Mouse (Mus musculus) forebrain, embryonic 15.5 days (tissue): ENCODE results near the gene Mfsd14a. TPM values are rescaled to one million over a fixed set of nuclear protein-coding genes. Genes with fewer than 3 reads are reported as not detected.
A peak's percentile ranks its signal among the peaks of the same experiment; 100 is the strongest.
"Not testable (repeated sequence)": the region's sequence is repeated elsewhere in the genome, so short reads cannot be mapped to it uniquely, and the experiment has no call there.

ENCODE experiments used
- ATAC-seq: fragments of 200-750 bp; cut with Nextera tagmentation; replicated peaks from 2 replicates; pipeline ENCODE4 v1.8.0; 2017; ENCODE audit warnings: mild to moderate bottlenecking, moderate TSS enrichment, moderate library complexity
- H3K27ac ChIP-seq: fragments of 300-500 bp; sonication (generic); replicated peaks from 2 replicates; pipeline ENCODE4 v1.5.1; 2015; ENCODE audit warnings: mild to moderate bottlenecking, inconsistent platforms
- H3K27me3 ChIP-seq: fragments of 300-500 bp; sonication (generic); 2 replicates; pipeline ENCODE4 v1.6.1; 2015; ENCODE audit warnings: inconsistent platforms
- H3K36me3 ChIP-seq: fragments of 300-500 bp; sonication (generic); 2 replicates; pipeline ENCODE4 v1.6.1; 2015; ENCODE audit warnings: mild to moderate bottlenecking, inconsistent platforms
- H3K4me1 ChIP-seq: fragments of 300-500 bp; sonication (generic); 2 replicates; pipeline ENCODE4 v1.6.1; 2015; ENCODE audit warnings: inconsistent platforms
- H3K4me2 ChIP-seq: fragments of 300-500 bp; sonication (generic); replicated peaks from 2 replicates; pipeline ENCODE4 v1.6.1; 2015; ENCODE audit warnings: mild to moderate bottlenecking, inconsistent platforms
- H3K4me3 ChIP-seq: fragments of 300-500 bp; sonication (generic); 2 replicates; pipeline ENCODE4 v1.5.1; 2015; ENCODE audit warnings: mild to moderate bottlenecking, inconsistent platforms
- H3K9ac ChIP-seq: fragments of 300-500 bp; sonication (generic); replicated peaks from 2 replicates; pipeline ENCODE4 v1.6.1; 2015; ENCODE audit warnings: mild to moderate bottlenecking, inconsistent platforms
- H3K9me3 ChIP-seq: fragments of 300-500 bp; sonication (generic); 2 replicates; pipeline ENCODE4 v1.6.1; 2016; ENCODE audit warnings: inconsistent platforms
- WGBS: fragments of 180-500 bp; shearing (Covaris S2); methylation state at CpG from one replicate; pipeline ENCODE4 v1.1.7; 2015; ENCODE audit warnings: mixed read lengths; 5-methylcytosine and 5-hydroxymethylcytosine counted together
- polyA plus RNA-seq: library from polyadenylated mRNA; unstranded; fragments of >200 nt; fragmentation: Nextera tagmentation; extraction: Ambion mirVana; gene quantifications from 2 replicates; pipeline ENCODE4 v1.2.1, GENCODE M21; 2015

Gene Mfsd14a
- polyA plus RNA-seq, 1 experiment from 2014 or later = 73.8 TPM

GRCm38 (mm10) chr3:116664281-116664680, 1.8 kb upstream of the Mfsd14a start:
- 94% methylated on average over 9 of the region's 9 CpGs for WGBS
- not testable (repeated sequence) for H3K4me2 ChIP-seq, H3K9me3 ChIP-seq, H3K4me3 ChIP-seq, H3K27ac ChIP-seq, H3K9ac ChIP-seq, H3K36me3 ChIP-seq, H3K27me3 ChIP-seq, ATAC-seq
- H3K4me1 ChIP-seq = peaks cover 26% of the 10 kb centered on the region

DNA sequence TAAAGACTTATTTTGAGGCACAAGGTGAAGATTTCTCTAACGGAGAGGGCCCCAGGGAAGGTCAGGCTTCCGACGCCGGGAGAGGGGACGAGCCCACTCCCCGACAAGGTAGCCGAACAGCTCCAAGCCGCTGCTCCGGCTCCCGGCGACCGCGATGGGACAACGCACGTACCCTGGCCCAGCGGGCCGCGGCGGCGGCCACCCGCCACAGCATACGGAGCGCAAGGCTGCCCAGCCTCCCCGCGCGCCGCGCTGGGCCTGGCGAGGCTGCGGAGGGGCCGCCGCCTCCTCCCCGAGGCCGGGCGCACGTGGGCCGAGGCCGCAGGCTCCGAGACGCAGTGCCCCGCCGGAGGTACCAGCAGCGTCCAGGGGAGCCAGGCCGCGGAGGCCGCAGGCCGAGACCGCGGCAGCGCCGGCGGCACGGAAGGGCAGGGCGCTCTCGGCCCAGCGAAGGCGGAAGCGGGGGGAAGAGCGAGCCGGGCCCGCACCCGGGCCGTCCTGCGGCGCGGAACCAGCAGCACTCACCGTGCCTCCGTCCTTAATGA, 535 bp downstream of the Mfsd14a start:
- H3K4me2 ChIP-seq = peak overlapping the region; percentile 55
- peak overlapping the region; percentile 73 for H3K9ac ChIP-seq
- peak overlapping the region; percentile 89 for H3K27ac ChIP-seq
- no peaks in the 10 kb centered on the region for H3K9me3 ChIP-seq
- H3K4me1 ChIP-seq = peaks cover 43% of the 10 kb centered on the region
- peak overlapping the region; percentile 70 for H3K4me3 ChIP-seq
- H3K36me3 ChIP-seq = no peaks in the 10 kb centered on the region
- ATAC-seq = peak; percentile 90
- under 1% methylated on average over 58 of the region's 68 CpGs for WGBS
- H3K27me3 ChIP-seq = no peaks in the 10 kb centered on the region

DNA sequence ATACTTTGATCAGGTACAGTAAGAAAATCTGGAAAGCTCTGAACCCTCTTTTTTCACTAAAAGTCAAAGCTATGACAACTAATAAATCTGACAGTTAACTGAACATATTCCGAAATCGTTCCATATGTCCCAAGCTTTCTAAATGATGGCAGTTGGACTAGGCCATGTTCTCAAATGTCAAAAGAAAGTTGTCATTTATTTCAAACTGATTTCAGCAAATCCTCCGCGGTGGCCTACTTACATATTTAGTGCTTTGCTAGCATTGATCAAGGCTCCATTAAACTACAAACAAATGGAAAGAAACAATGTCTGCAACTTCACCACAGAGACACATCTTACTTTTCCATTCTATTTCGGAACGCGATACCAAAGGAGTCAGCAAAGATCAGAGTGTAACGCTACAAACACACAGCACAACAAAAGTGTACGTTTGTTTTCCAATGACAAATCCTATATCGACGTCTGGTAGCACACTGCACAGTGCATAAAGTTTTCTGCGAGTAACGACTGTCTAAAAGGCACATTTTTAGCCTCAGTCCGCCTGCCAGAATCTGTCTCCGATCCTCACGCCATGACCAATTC, 1.1 kb downstream of the Mfsd14a start:
- WGBS = 6% methylated on average over 16 of the region's 16 CpGs
- ATAC-seq = no peak; the same call in 1 of the 2 replicates

GRCm38 (mm10) chr3:116659856-116660430, 2.5 kb downstream of the Mfsd14a start:
- H3K4me2 ChIP-seq = peak overlapping the region; percentile 55; the same call in 1 of the 2 replicates
- no peaks in the 10 kb centered on the region for H3K27me3 ChIP-seq
- peaks cover 43% of the 10 kb centered on the region for H3K4me1 ChIP-seq
- no peak overlapping the region for H3K27ac ChIP-seq
- no peaks in the 10 kb centered on the region for H3K36me3 ChIP-seq
- 79% methylated on average over 13 of the region's 13 CpGs for WGBS
- no peak overlapping the region for H3K4me3 ChIP-seq
- no peak overlapping the region for H3K9ac ChIP-seq
- H3K9me3 ChIP-seq = no peaks in the 10 kb centered on the region
- ATAC-seq = no peak

More for the DNA sequence above, 1.1 kb downstream of the Mfsd14a start:
- Histone ChIP-seq H3K36me3 (no peaks in the 10 kb centered on the region), H3K27ac (peak overlapping the region; percentile 89), H3K9me3 (no peaks in the 10 kb centered on the region), H3K27me3 (no peaks in the 10 kb centered on the region), H3K4me3 (peak overlapping the region; percentile 70), H3K9ac (peak overlapping the region; percentile 73), H3K4me1 (peaks cover 43% of the 10 kb centered on the region), H3K4me2 (peak overlapping the region; percentile 55)

GRCm38 (mm10) chr3:116658928-116659565, 3.4 kb downstream of the Mfsd14a start:
- H3K9me3 ChIP-seq = no peaks in the 10 kb centered on the region
- no peak overlapping the region for H3K4me3 ChIP-seq
- 68% methylated on average over 15 of the region's 15 CpGs for WGBS
- no peak overlapping the region for H3K9ac ChIP-seq
- peaks cover 43% of the 10 kb centered on the region for H3K4me1 ChIP-seq
- no peaks in the 10 kb centered on the region for H3K36me3 ChIP-seq
- H3K27ac ChIP-seq = no peak overlapping the region
- no peaks in the 10 kb centered on the region for H3K27me3 ChIP-seq
- H3K4me2 ChIP-seq = no peak overlapping the region
- no peak for ATAC-seq

DNA sequence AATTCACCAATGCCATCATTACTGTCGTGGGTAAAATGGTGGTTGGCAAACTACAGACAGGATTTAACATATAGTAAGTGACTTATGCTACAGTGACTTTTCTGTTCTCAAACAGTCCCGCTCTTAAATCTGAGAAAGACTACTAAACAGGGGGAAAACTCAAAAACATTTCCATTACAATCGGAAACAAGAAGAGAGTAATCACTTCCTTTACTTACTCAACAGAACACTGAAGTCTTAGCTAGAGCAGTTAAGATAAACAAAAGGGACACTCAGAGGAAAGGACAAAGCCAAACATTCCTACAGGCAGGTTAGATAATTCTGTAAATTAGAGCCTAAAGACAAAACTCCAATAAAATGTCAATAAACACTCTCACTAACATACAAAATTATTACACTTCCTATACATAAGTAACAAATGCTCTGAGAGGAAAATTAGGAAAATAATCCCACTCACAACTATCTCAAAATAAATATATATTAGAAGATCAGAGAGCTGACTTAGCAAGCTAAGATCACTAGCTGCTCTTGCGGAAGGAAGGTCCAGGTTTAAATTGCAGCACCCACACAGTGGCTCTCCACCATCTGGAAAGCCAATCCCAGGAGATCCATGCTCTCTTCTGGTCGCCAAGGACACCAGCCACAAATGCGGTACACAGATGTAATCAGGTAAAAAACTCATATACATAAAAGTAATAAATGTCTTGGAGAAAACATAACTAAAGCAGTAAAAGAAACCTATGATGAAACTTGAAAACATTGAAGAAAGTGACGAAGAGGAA, 6.1 kb downstream of the Mfsd14a start:
- H3K4me3 ChIP-seq = no peak overlapping the region
- H3K9me3 ChIP-seq = no peaks in the 10 kb centered on the region
- H3K4me1 ChIP-seq = peaks cover 55% of the 10 kb centered on the region
- no peak overlapping the region for H3K4me2 ChIP-seq
- H3K27ac ChIP-seq = no peak overlapping the region
- no peaks in the 10 kb centered on the region for H3K36me3 ChIP-seq
- no peak for ATAC-seq
- 77% methylated on average over 7 of the region's 7 CpGs for WGBS
- H3K9ac ChIP-seq = no peak overlapping the region
- H3K27me3 ChIP-seq = no peaks in the 10 kb centered on the region

DNA sequence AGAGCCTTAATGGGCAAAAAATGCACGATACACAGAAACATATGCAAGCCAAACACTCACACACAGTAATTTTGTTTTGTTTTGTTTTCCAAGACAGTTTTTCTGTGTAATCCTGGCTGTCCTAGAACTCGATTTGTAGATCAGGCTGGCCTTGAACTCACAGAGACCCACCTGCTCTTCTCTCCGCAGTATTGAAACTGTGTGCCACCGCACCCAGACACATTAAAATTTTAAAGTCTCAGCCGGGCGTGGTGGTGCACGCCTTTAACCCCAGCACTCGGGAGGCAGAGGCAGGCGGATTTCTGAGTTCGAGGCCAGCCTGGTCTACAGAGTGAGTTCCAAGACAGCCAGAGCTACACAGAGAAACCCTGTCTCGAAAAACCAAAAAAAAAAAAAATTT, 8.4 kb downstream of the Mfsd14a start:
- H3K4me1 ChIP-seq = peaks cover 32% of the 10 kb centered on the region
- not testable (repeated sequence) for H3K27me3 ChIP-seq, H3K4me3 ChIP-seq, H3K9me3 ChIP-seq, H3K27ac ChIP-seq, H3K9ac ChIP-seq, H3K36me3 ChIP-seq, ATAC-seq, H3K4me2 ChIP-seq
- 96% methylated on average over 11 of the region's 11 CpGs for WGBS

- Histone ChIP-seq H3K27me3 (no peaks in the 10 kb centered on the region), H3K9ac (no peak overlapping the region), H3K9me3 (no peaks in the 10 kb centered on the region), H3K36me3 (no peaks in the 10 kb centered on the region), H3K4me1 (peaks cover 27% of the 10 kb centered on the region), H3K27ac (no peak overlapping the region), H3K4me2 (no peak overlapping the region), H3K4me3 (no peak overlapping the region)
- 61% methylated on average over 5 of the region's 5 CpGs for WGBS
- ATAC-seq = no peak
These were observed 9.1 kb downstream of the Mfsd14a start for GRCm38 (mm10) chr3:116653278-116653945.

DNA sequence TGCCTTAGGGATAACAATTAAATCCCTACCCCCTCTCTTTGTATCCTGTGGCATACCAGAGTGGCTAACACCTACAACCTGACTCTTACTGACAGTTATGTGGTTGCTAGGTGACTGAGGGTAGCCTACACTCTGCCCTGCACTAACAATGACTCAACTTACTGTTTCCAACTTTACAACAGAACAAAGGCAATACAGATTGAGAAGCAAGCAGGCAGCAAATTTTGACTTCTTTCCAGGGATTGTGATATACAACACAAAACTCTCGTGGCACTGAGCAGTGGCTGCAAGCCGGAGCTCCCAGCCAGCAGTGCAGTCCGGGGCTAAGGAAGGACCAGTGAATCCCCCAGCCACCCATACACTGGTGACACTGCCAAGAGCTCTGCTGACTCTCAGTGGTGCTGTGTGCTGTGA, 10.4 kb downstream of the Mfsd14a start:
- no peaks in the 10 kb centered on the region for H3K27me3 ChIP-seq

DNA sequence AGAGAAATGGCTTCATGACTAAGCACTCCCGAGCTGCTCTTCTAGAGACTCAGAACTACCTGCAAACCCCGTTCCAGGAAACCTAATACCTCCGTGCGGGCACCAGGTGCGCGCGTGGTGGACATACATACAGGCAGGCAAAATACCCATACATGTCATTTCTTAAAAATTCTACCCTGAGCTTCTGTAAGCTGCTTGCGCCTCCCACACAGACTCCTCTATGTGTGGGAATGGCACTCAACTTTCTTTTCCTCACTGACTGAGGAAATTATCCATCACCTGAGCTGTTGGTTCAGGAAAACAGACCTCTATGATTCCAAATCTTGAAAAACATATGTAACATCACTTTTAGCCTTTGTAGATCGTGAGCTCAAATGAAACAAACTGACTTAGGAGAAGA, 11.8 kb downstream of the Mfsd14a start:
- Histone ChIP-seq H3K4me3 (no peak overlapping the region), H3K27me3 (no peaks in the 10 kb centered on the region), H3K27ac (no peak overlapping the region), H3K9me3 (no peaks in the 10 kb centered on the region), H3K4me2 (no peak overlapping the region), H3K4me1 (peaks cover 17% of the 10 kb centered on the region), H3K36me3 (peaks cover 15% of the 10 kb centered on the region), H3K9ac (no peak overlapping the region)
- no peak for ATAC-seq
- 96% methylated on average over 9 of the region's 9 CpGs for WGBS

More for the DNA sequence above, 10.4 kb downstream of the Mfsd14a start:
- H3K27ac ChIP-seq = no peak overlapping the region
- H3K36me3 ChIP-seq = peaks cover 3% of the 10 kb centered on the region; the same call in 1 of the 2 replicates
- 34% methylated on average over 3 of the region's 3 CpGs for WGBS
- no peak overlapping the region for H3K4me3 ChIP-seq
- H3K4me2 ChIP-seq = no peak overlapping the region
- H3K4me1 ChIP-seq = peaks cover 18% of the 10 kb centered on the region
- no peaks in the 10 kb centered on the region for H3K9me3 ChIP-seq
- no peak overlapping the region for H3K9ac ChIP-seq
- peak; percentile 63; the same call in 1 of the 2 replicates for ATAC-seq

GRCm38 (mm10) chr3:116648805-116649204, 13.7 kb downstream of the Mfsd14a start:
- Histone ChIP-seq H3K9ac (no peak overlapping the region), H3K4me1 (peaks cover 17% of the 10 kb centered on the region), H3K27me3 (no peaks in the 10 kb centered on the region), H3K4me2 (no peak overlapping the region), H3K4me3 (no peak overlapping the region), H3K27ac (no peak overlapping the region), H3K36me3 (peaks cover 30% of the 10 kb centered on the region), H3K9me3 (no peaks in the 10 kb centered on the region)
- 96% methylated on average over 7 of the region's 7 CpGs for WGBS
- no peak for ATAC-seq
